Mouse (Mus musculus) bone marrow macrophage, adult 2 months (primary cell): Measurements from ENCODE around the gene Nptx1. TPM values are rescaled to one million over a fixed set of nuclear protein-coding genes. Genes with fewer than 3 reads are reported as not detected.

Experiments used
- H3K27ac ChIP-seq: 2 replicates; pipeline ENCODE4 v1.5.1; 2012; ENCODE audit warnings: low read depth, low read length; ENCODE audit not compliant: insufficient read depth
- H3K4me1 ChIP-seq: 2 replicates; pipeline ENCODE4 v1.6.1; 2012; ENCODE audit warnings: low read length; ENCODE audit not compliant: control insufficient read depth, insufficient read depth
- H3K4me3 ChIP-seq: 2 replicates; pipeline ENCODE4 v1.5.1; 2012; ENCODE audit warnings: mild to moderate bottlenecking, low read length, moderate library complexity; ENCODE audit not compliant: insufficient read depth
- CTCF ChIP-seq: IDR thresholded peaks from 2 replicates; pipeline ENCODE4 v1.5.1; 2012; ENCODE audit warnings: low read depth, mild to moderate bottlenecking, low read length, moderate library complexity
- POLR2A ChIP-seq: IDR thresholded peaks from 2 replicates; pipeline ENCODE4 v1.6.1; 2012; ENCODE audit warnings: mild to moderate bottlenecking, low read depth, low read length, borderline replicate concordance
- polyA plus RNA-seq: library from polyadenylated mRNA; stranded (reverse); fragments of >200 nt; gene quantifications from 2 replicates; pipeline ENCODE4 v1.2.4, GENCODE M21; 2012; ENCODE audit not compliant: missing spikeins, insufficient read depth, insufficient read length

The Nptx1 gene
- polyA plus RNA-seq, 1 experiment = 0.21 TPM

DNA sequence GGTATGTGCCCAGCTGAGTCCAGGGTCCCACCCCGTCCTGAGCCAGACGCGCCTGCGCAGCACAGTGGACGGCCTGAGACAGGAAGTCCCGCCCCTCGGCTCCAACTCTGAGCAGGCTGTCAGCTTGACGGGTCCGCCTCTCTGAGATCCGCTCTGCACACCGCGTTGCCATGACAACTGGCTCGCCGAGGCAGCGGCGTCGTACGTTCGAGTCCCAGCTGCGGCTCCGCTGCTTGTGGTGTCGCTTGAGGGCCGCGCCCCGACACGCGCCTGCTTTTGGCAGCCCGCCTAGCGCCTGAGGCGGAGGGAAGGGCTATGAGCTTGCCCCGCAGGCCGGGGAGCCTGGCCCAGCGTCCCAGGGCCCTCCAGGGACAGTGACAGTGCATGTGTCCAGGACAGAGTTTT is 23.0 kb downstream of the Nptx1 start:
- Histone ChIP-seq H3K4me1 (0 out of 2 replicates have a peak, but pooled peaks cover 2% of the 10 kb centered on the region), H3K27ac (no peak overlapping the region), H3K4me3 (peak overlapping the region; percentile 34)
- no peak for TF ChIP-seq CTCF
- no peak for TF ChIP-seq POLR2A

DNA sequence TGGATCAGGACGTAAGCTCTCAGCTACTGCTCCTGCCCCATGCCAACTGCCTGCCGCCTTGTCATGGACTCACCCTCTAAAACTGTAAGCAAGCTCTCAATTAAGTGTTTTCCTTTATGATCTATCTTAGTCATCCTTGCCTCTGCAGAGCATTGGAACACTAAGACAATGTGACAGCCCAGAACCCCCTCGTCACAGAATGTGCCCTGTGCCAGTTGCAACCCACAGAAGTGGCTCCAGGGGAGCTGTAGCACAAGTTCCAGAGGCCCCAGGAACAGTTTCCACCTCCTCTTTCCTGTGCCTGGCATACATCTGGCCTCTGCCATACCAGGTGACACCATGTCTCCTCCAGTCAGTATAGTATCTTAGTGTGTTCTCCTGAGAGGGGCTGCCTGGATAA is 24.2 kb downstream of the Nptx1 start:
- no peak overlapping the region for H3K27ac ChIP-seq
- 0 out of 2 replicates have a peak, but pooled peaks cover 2% of the 10 kb centered on the region for H3K4me1 ChIP-seq
- H3K4me3 ChIP-seq = no peak overlapping the region
- TF ChIP-seq POLR2A (no peak), CTCF (no peak)

- Histone ChIP-seq H3K27ac (no peak overlapping the region), H3K4me1 (0 out of 2 replicates have a peak, but pooled peaks cover 2% of the 10 kb centered on the region), H3K4me3 (no peak overlapping the region)
- TF ChIP-seq CTCF (no peak), POLR2A (no peak)
These were observed 24.8 kb downstream of the Nptx1 start for GRCm38 (mm10) chr11:119522779-119523178.

DNA sequence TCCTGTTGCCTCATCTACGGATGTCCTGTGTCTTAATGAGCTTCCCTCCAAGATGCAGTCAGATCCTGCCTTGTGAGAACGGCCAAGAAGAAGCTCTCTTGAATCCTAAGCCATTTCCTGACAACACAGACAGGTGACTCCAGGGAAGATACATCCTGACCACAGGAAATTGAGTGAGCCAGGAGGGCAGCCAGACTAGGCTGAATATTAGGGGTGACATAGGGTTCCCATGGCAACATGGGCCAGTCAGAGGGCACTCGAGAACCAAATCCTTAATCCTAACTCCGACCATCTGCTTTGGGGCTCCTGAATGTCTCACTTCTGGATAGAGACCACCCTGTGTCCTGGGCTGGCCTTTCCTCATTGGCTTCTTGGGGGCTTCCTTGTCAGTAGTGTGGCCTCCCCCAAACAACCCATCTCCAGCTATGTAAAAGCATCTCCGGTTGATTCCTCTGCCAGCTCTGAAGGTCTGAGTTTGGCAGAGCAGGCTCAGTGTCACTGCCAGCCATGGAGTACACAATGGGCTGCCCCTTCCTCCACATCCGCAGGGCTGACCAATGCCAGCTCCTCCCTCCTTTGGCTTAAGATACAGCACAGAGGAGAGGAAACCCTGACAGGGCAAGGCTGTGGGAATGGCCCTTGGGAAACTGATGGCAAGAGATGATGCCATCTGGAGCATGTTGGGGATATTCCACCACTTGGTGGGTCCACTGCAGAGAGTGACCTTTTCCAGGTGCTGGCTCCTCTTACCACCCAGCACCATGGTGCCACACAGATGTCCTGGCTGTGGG is 25.4 kb downstream of the Nptx1 start:
- Histone ChIP-seq H3K27ac (no peak overlapping the region), H3K4me1 (0 out of 2 replicates have a peak, but pooled peaks cover 2% of the 10 kb centered on the region), H3K4me3 (no peak overlapping the region)
- TF ChIP-seq CTCF = no peak
- TF ChIP-seq POLR2A = no peak

- H3K27ac ChIP-seq = no peak overlapping the region
- no peak overlapping the region for H3K4me3 ChIP-seq
- TF ChIP-seq CTCF (no peak), POLR2A (no peak)
- H3K4me1 ChIP-seq = 0 out of 2 replicates have a peak, but pooled peaks cover 2% of the 10 kb centered on the region
These were observed 26.9 kb downstream of the Nptx1 start for GRCm38 (mm10) chr11:119520713-119521063.

GRCm38 (mm10) chr11:119520005-119520712 is 27.4 kb downstream of the Nptx1 start:
- Histone ChIP-seq H3K4me1 (0 out of 2 replicates have a peak, but pooled peaks cover 2% of the 10 kb centered on the region), H3K27ac (no peak overlapping the region), H3K4me3 (no peak overlapping the region)

DNA sequence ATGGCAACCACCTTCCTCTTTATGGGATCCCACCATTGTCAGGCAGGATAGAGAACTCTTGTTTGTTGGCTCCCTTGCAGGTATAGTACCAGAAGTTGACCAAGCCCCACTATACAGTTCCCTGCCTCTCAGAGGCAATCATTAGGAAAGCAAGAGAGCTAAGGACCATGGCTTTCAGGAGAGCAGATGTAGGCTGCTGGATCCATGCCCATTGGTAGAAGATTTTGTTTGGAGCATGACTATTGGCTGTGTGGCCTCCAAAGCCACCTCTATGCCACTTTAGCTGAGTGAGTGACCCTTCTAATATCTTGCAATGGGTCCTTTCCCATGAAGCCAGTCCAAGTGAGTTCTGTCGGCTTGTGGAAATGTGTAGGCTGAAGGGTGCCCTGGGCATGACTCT is 28.2 kb downstream of the Nptx1 start:
- Histone ChIP-seq H3K27ac (no peak overlapping the region), H3K4me3 (no peak overlapping the region), H3K4me1 (no peaks in the 10 kb centered on the region)
- TF ChIP-seq CTCF (no peak), POLR2A (no peak)

More at GRCm38 (mm10) chr11:119520005-119520712, 27.4 kb downstream of the Nptx1 start:
- no peak for TF ChIP-seq CTCF
- TF ChIP-seq POLR2A = no peak

- H3K4me3 ChIP-seq = no peak overlapping the region
- H3K4me1 ChIP-seq = no peaks in the 10 kb centered on the region
- H3K27ac ChIP-seq = no peak overlapping the region
- TF ChIP-seq POLR2A = no peak
- no peak for TF ChIP-seq CTCF
These were observed 30.7 kb downstream of the Nptx1 start for GRCm38 (mm10) chr11:119516677-119517361.

GRCm38 (mm10) chr11:119515823-119516676 is 31.5 kb downstream of the Nptx1 start:
- Histone ChIP-seq H3K27ac (no peak overlapping the region), H3K4me3 (no peak overlapping the region), H3K4me1 (no peaks in the 10 kb centered on the region)
- TF ChIP-seq POLR2A (no peak), CTCF (no peak)
